Mouse (Mus musculus): Measurements from ENCODE around the gene Glcci1. TPM values are rescaled to one million over a fixed set of nuclear protein-coding genes. Genes with fewer than 3 reads are reported as not detected.

The Glcci1 gene
- polyA plus RNA-seq, 1 experiment from 2014 or later: 14.1 TPM

DNA sequence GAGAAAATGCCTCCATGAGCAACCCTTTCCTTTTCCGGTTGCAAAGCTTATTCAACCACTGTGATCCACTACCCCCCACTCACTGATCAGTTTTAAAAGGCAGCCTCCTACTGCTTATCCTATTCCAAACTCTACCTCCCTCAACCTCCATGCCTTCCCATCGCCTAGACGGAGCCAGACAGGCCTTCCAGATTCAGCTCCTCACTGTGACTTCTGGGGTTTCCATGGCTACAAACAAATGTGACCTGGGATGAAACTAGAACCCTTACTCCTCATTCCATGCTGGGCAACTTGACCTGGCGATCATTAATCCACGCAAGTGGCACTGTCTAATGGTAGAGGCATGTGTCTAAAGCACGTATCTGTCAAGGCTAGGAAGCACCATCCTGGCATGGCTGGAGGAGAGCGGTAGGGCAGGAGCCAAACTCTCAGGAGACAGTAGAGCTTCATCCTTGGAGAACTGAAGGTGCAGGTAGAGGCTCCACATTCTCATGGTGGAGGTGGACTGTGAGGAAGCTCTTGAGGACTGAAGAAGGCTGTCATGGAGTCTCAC is 119.4 kb downstream of the Glcci1 start:
- no peaks in the 10 kb centered on the region for H3K27me3 ChIP-seq (ENCODE audit: control insufficient read depth, insufficient read depth, low read length)
- H3K9ac ChIP-seq (replicated peaks; ENCODE audit: low read length): no peak overlapping the region
- H3K4me1 ChIP-seq (ENCODE audit: control insufficient read depth, insufficient read depth, low read length): no peaks in the 10 kb centered on the region
- no peak overlapping the region for H3K4me3 ChIP-seq (replicated peaks; ENCODE audit: low read depth, low read length)
- no peak for DNase-seq
- H3K27ac ChIP-seq (replicated peaks; ENCODE audit: low read depth, low read length): no peak overlapping the region
- no peaks in the 10 kb centered on the region for H3K9me3 ChIP-seq (ENCODE audit: control insufficient read depth, low read length)
- no peak for ATAC-seq (ENCODE audit: low FRiP score, low TSS enrichment)
- H3K4me2 ChIP-seq (ENCODE audit: low read length): no peak overlapping the region
- 84% methylated on average over 7 of the region's 7 CpGs for WGBS
- no peaks in the 10 kb centered on the region for H3K36me3 ChIP-seq (ENCODE audit: control insufficient read depth, insufficient read depth, low read length)

- no peaks in the 10 kb centered on the region for H3K27me3 ChIP-seq (ENCODE audit: control insufficient read depth, insufficient read depth, low read length)
- no peaks in the 10 kb centered on the region for H3K9me3 ChIP-seq (ENCODE audit: control insufficient read depth, low read length)
- H3K36me3 ChIP-seq (ENCODE audit: control insufficient read depth, insufficient read depth, low read length): no peaks in the 10 kb centered on the region
- no peak for ATAC-seq (ENCODE audit: low FRiP score, low TSS enrichment)
- WGBS: 90% methylated on average over 7 of the region's 7 CpGs
- no peaks in the 10 kb centered on the region for H3K4me1 ChIP-seq (ENCODE audit: control insufficient read depth, insufficient read depth, low read length)
- H3K9ac ChIP-seq (replicated peaks; ENCODE audit: low read length): no peak overlapping the region
- no peak overlapping the region for H3K4me2 ChIP-seq (ENCODE audit: low read length)
- H3K4me3 ChIP-seq (replicated peaks; ENCODE audit: low read depth, low read length): no peak overlapping the region
- H3K27ac ChIP-seq (replicated peaks; ENCODE audit: low read depth, low read length): no peak overlapping the region
- DNase-seq: no peak
Measured at GRCm38 (mm10) chr6:8630531-8630930, 121.1 kb downstream of the Glcci1 start.

DNA sequence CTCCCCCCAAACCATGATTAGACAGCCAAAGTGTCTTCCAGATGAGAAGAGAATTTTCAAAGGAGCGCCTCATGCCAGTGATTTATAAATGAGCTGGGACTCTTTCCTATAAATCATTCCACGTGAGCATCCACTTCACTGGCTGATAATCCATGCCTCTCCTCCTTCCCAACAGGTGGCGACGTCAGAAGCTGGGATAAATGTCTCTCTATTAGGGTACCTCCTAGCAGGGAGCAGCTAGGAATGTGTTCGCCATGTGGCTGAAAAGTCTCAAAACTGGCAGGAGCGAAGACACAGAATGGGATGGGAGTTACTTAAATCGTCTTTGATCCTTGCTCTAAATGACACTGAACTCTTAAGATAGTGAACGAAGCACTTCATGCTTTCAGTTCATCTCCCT is 122.0 kb downstream of the Glcci1 start:
- no peak for DNase-seq
- Histone ChIP-seq H3K27me3 (ENCODE audit: control insufficient read depth, insufficient read depth, low read length) (no peaks in the 10 kb centered on the region), H3K4me3 (replicated peaks; ENCODE audit: low read depth, low read length) (no peak overlapping the region), H3K4me1 (ENCODE audit: control insufficient read depth, insufficient read depth, low read length) (no peaks in the 10 kb centered on the region), H3K27ac (replicated peaks; ENCODE audit: low read depth, low read length) (no peak overlapping the region), H3K36me3 (ENCODE audit: control insufficient read depth, insufficient read depth, low read length) (no peaks in the 10 kb centered on the region), H3K9me3 (ENCODE audit: control insufficient read depth, low read length) (no peaks in the 10 kb centered on the region), H3K4me2 (ENCODE audit: low read length) (no peak overlapping the region), H3K9ac (replicated peaks; ENCODE audit: low read length) (no peak overlapping the region)
- WGBS: 86% methylated on average over 8 of the region's 8 CpGs
- no peak for ATAC-seq (ENCODE audit: low FRiP score, low TSS enrichment)

DNA sequence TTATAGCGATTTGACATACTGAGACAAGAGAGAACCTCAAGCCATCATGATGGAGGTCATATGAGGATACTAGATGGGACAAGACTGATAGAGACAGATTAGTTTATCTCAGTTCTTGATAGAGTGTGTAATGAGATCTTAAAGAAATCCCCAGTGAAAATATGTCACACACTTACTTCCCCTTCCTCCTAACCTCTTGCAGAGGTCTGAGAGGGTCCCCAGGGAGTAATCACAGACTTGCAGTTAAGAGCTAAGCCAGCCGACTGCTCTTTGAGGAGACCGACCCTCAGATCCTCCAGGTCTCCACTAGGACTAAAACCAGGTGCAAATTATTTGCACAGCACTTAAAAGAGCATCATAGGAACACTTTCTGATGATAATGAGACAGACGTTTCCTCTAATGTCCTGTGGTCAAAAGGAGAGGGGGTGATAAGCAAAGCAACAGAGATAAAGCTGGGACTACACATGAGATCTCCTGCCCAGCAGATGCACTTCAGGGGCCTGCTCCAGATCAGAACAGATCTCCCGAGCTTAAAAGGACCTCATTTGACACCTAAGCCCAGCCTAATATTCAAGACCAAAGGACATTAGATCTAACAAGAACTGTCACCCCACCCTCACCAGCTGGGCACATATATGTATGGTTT is 122.7 kb downstream of the Glcci1 start:
- H3K36me3 ChIP-seq (ENCODE audit: control insufficient read depth, insufficient read depth, low read length): no peaks in the 10 kb centered on the region
- WGBS: 86% methylated on average over 5 of the region's 5 CpGs
- no peak for DNase-seq
- no peak for ATAC-seq (ENCODE audit: low FRiP score, low TSS enrichment)
- no peaks in the 10 kb centered on the region for H3K4me1 ChIP-seq (ENCODE audit: control insufficient read depth, insufficient read depth, low read length)
- no peaks in the 10 kb centered on the region for H3K9me3 ChIP-seq (ENCODE audit: control insufficient read depth, low read length)
- H3K9ac ChIP-seq (replicated peaks; ENCODE audit: low read length): no peak overlapping the region
- no peak overlapping the region for H3K27ac ChIP-seq (replicated peaks; ENCODE audit: low read depth, low read length)
- no peak overlapping the region for H3K4me2 ChIP-seq (ENCODE audit: low read length)
- no peaks in the 10 kb centered on the region for H3K27me3 ChIP-seq (ENCODE audit: control insufficient read depth, insufficient read depth, low read length)
- H3K4me3 ChIP-seq (replicated peaks; ENCODE audit: low read depth, low read length): no peak overlapping the region

- no peak overlapping the region for H3K4me3 ChIP-seq (replicated peaks; ENCODE audit: low read depth, low read length)
- 95% methylated on average over 4 of the region's 4 CpGs for WGBS
- no peaks in the 10 kb centered on the region for H3K36me3 ChIP-seq (ENCODE audit: control insufficient read depth, insufficient read depth, low read length)
- H3K9me3 ChIP-seq (ENCODE audit: control insufficient read depth, low read length): no peaks in the 10 kb centered on the region
- no peaks in the 10 kb centered on the region for H3K4me1 ChIP-seq (ENCODE audit: control insufficient read depth, insufficient read depth, low read length)
- no peak overlapping the region for H3K9ac ChIP-seq (replicated peaks; ENCODE audit: low read length)
- no peak overlapping the region for H3K4me2 ChIP-seq (ENCODE audit: low read length)
- DNase-seq (no peak), ATAC-seq (ENCODE audit: low FRiP score, low TSS enrichment) (no peak)
- no peaks in the 10 kb centered on the region for H3K27me3 ChIP-seq (ENCODE audit: control insufficient read depth, insufficient read depth, low read length)
- H3K27ac ChIP-seq (replicated peaks; ENCODE audit: low read depth, low read length): no peak overlapping the region
Measured at GRCm38 (mm10) chr6:8632701-8633100, 123.3 kb downstream of the Glcci1 start.

GRCm38 (mm10) chr6:8638122-8638521 is 128.7 kb downstream of the Glcci1 start:
- no peaks in the 10 kb centered on the region for H3K36me3 ChIP-seq (ENCODE audit: control insufficient read depth, insufficient read depth, low read length)
- H3K4me3 ChIP-seq (replicated peaks; ENCODE audit: low read depth, low read length): no peak overlapping the region
- H3K9me3 ChIP-seq (ENCODE audit: control insufficient read depth, low read length): no peaks in the 10 kb centered on the region
- H3K4me2 ChIP-seq (ENCODE audit: low read length): no peak overlapping the region
- H3K27me3 ChIP-seq (ENCODE audit: control insufficient read depth, insufficient read depth, low read length): no peaks in the 10 kb centered on the region
- H3K4me1 ChIP-seq (ENCODE audit: control insufficient read depth, insufficient read depth, low read length): no peaks in the 10 kb centered on the region
- H3K27ac ChIP-seq (replicated peaks; ENCODE audit: low read depth, low read length): no peak overlapping the region
- no peak overlapping the region for H3K9ac ChIP-seq (replicated peaks; ENCODE audit: low read length)
- WGBS: 90% methylated on average over 4 of the region's 4 CpGs
- DNase-seq (no peak), ATAC-seq (ENCODE audit: low FRiP score, low TSS enrichment) (no peak)

- no peak for DNase-seq
- 86% methylated on average over 4 of the region's 4 CpGs for WGBS
Measured at GRCm38 (mm10) chr6:8638899-8639298, 129.5 kb downstream of the Glcci1 start.

DNA sequence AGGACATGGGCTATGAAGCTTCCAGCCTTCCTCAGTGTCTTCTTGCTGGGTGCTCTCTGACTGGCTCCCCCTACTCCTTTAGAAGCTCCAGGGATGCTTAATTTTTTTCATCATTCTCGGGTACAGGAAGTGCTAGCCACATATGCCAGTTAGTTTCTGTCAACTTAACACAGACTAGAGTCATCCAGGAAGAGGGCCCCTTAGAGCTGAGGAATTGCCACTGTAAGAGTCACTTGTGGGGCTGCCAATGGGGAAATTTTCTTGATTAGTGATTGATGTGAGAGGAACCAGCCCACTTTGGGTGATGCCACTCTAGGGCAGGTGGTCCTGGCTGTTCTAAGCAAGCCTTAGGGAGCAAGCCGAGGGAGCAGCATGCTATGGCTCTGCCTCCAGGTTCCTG is 130.1 kb downstream of the Glcci1 start:
- no peak for ATAC-seq (ENCODE audit: low FRiP score, low TSS enrichment)
- 88% methylated on average over 2 of the region's 2 CpGs for WGBS

More at GRCm38 (mm10) chr6:8638899-8639298, 129.5 kb downstream of the Glcci1 start:
- no peak overlapping the region for H3K9ac ChIP-seq (replicated peaks; ENCODE audit: low read length)
- no peaks in the 10 kb centered on the region for H3K4me1 ChIP-seq (ENCODE audit: control insufficient read depth, insufficient read depth, low read length)
- no peaks in the 10 kb centered on the region for H3K27me3 ChIP-seq (ENCODE audit: control insufficient read depth, insufficient read depth, low read length)
- H3K9me3 ChIP-seq (ENCODE audit: control insufficient read depth, low read length): no peaks in the 10 kb centered on the region
- H3K36me3 ChIP-seq (ENCODE audit: control insufficient read depth, insufficient read depth, low read length): no peaks in the 10 kb centered on the region
- no peak for ATAC-seq (ENCODE audit: low FRiP score, low TSS enrichment)
- H3K4me3 ChIP-seq (replicated peaks; ENCODE audit: low read depth, low read length): no peak overlapping the region
- H3K27ac ChIP-seq (replicated peaks; ENCODE audit: low read depth, low read length): no peak overlapping the region
- no peak overlapping the region for H3K4me2 ChIP-seq (ENCODE audit: low read length)

GRCm38 (mm10) chr6:8640863-8641262 is 131.5 kb downstream of the Glcci1 start:
- 91% methylated on average over 5 of the region's 5 CpGs for WGBS
- Histone ChIP-seq H3K4me3 (replicated peaks; ENCODE audit: low read depth, low read length) (no peak overlapping the region), H3K9ac (replicated peaks; ENCODE audit: low read length) (no peak overlapping the region), H3K4me2 (ENCODE audit: low read length) (no peak overlapping the region), H3K4me1 (ENCODE audit: control insufficient read depth, insufficient read depth, low read length) (no peaks in the 10 kb centered on the region), H3K27me3 (ENCODE audit: control insufficient read depth, insufficient read depth, low read length) (no peaks in the 10 kb centered on the region), H3K36me3 (ENCODE audit: control insufficient read depth, insufficient read depth, low read length) (no peaks in the 10 kb centered on the region), H3K27ac (replicated peaks; ENCODE audit: low read depth, low read length) (no peak overlapping the region), H3K9me3 (ENCODE audit: control insufficient read depth, low read length) (no peaks in the 10 kb centered on the region)
- ATAC-seq (ENCODE audit: low FRiP score, low TSS enrichment) (no peak), DNase-seq (no peak)

More for the DNA sequence above, 130.1 kb downstream of the Glcci1 start:
- no peak for DNase-seq
- no peaks in the 10 kb centered on the region for H3K27me3 ChIP-seq (ENCODE audit: control insufficient read depth, insufficient read depth, low read length)
- no peaks in the 10 kb centered on the region for H3K9me3 ChIP-seq (ENCODE audit: control insufficient read depth, low read length)
- no peaks in the 10 kb centered on the region for H3K36me3 ChIP-seq (ENCODE audit: control insufficient read depth, insufficient read depth, low read length)
- no peak overlapping the region for H3K9ac ChIP-seq (replicated peaks; ENCODE audit: low read length)
- no peak overlapping the region for H3K4me3 ChIP-seq (replicated peaks; ENCODE audit: low read depth, low read length)
- H3K27ac ChIP-seq (replicated peaks; ENCODE audit: low read depth, low read length): no peak overlapping the region
- H3K4me1 ChIP-seq (ENCODE audit: control insufficient read depth, insufficient read depth, low read length): no peaks in the 10 kb centered on the region
- no peak overlapping the region for H3K4me2 ChIP-seq (ENCODE audit: low read length)

Measured in midbrain, embryonic 14.5 days (tissue).